Mouse (Mus musculus) monocyte, adult 2 months (primary cell): ENCODE measurements around the gene Padi3.

Experiments used
- DNase-seq, 2 experiments: peaks; one replicate each; pipeline ENCODE4 v3.0.0; 2022; ENCODE audit warnings: low spot score in 2 of 2, low read depth in 1 of 2

Padi3 gene

DNA sequence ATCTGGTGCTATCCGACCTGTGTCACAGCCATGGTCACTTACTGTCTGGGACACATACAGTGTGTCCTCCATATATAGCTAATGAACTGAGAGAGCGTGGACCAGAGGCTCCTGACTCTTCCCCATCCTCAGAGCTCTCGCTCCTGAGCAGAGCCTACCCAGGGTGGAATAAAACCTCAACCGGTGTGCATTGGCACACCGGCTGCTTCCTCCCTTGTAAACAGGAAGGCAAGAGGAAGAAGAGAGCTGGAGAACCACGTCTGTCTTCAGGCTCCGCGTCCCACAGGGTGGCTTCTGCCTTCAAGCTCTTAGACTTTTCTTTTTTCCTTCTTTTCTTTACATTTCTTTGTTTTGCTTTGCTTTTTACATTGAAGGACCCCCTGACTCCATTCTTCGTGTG, 27.6 kb downstream of the Padi3 start:
- no peak for DNase-seq

DNA sequence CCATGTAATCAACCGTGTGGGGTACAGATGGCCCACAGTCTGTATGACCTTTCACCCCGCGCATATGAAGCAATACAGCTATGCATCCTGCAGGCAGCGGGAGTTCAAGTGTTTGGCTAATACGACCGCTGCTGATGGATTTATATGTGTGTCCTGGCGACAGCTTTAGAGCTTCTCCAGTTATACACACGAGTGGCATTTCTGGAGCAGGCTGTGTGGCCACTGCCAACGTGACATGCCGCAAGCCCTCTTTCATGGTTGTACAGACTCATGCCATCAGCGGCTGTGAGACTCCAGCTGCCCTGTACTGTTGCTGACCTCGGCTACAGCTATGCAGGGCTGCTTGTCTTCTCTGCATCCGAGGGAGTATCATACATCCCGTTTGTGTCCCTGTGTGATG, 29.9 kb downstream of the Padi3 start:
- DNase-seq = no peak

DNA sequence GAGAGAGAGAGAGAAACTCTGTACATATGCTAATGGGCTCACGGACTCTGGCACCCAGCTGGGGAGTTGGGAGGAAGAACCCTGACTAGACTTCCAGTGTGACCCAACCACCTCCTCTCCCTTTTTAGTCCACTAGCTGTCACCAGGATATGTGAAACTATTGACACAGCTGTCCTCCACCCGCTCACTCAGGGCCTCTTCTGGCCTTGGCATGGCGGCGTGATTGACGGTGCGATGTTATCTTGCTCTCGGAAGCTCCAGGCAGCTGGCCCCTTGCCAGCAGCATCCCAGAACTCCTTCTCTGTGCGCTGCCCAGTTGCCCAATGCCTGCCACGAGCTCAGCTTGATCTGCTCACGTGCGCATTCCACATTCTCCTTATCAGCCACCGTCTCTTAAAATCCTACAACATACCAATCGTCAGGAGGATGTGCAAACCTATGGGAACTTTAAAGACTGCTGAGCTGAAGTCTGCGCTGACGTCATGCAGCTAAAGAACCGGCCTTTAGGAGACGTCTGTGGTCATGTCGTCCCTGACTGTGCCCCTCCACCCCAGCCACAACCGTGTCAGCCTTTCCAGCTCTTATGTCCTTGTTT, 30.5 kb downstream of the Padi3 start:
- DNase-seq = no peak

DNA sequence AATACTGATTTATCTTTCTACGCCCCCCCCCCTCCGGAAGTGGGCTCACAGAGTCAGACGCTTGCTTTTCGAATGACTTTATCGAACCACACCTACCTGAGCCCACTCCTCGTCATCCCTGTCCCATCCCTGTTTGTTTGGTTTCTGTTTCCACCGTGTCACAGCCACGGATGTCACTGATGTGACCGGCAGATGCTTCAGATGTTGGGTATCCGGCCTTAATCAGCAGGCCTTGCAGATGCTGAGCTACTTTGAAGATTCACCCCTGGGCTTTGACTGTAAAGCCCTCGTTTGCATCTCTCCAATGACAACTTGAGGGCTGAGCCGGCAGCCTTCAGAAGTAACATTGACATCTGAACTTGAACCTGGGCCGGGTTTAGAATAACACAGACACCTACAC, 33.8 kb downstream of the Padi3 start:
- no peak for DNase-seq

DNA sequence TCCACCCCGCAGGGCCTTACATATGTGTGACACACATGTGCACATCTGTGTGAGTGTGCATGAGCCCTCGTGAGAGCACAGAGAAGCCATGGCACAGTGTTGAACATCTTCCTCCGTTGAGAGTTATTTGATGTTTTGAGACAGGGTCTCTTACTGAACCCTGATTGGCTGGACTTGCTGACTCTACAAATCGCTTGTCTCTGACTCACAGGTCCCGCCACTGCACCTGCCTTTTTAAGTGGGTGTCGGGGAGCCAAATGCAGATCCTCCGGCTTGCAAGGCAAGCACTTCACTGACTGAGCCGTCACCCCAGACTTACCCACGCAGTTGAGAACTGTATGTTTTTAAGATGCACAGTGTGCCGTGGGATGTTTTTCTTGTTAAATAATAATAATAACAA, 34.6 kb downstream of the Padi3 start:
- no peak for DNase-seq

DNA sequence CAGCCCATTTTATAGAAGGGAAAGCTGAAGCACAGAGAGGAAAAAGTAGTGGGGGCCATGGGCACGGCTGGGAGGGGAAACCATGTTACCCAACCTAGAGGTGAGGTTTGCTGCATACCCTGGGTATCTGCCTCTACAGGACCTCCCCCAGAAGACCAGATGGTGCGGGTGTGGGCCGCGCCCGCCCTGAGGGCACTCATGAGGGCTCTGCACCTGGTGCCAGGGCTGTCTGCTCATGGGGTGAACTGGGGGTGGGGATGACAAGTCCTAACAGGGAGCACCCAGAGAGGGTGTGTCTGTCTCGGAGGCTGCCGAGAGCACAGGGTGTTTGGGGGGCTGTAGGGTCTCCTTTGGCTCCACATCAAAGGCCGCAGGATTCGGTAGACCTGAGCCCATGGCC, 35.6 kb downstream of the Padi3 start:
- DNase-seq = no peak

DNA sequence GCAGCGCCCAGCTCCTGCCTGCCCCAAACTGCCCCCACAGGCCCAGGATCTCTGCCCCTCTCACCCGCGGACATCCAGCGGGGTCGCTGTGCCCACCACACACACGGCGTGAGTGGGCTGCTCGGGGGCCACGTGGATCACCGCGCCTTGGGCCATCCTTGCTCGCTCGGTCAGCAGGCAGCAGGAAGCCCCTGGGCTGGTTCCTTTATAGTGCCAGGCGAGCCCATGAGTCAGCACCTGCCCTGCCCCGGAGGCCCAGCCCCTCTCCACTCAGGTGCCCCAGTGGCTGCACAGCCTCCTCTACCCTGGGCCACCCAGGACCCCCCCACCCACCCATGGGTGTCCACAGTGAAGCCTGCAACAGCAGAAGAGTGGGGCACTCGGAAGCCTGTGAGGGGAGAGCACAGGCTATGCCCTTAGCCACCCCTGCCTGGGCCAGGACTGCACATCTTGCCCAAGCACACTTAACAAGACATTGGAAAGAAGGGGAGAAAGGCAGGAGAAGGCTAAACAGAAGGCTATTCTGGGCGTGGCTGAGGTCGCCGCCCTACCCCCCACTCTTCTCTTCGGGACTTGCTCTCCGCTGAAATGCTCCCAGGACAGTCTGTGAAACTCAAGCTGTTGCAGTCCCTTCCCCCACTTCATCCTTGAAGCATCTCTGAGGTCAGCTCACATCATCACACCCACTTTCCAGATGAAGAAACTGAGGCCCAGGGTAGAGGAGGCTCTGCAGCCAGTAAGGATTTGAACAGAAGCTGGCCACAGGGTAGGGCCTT, 36.2 kb downstream of the Padi3 start, which contains the start of gene Padi4:
TSS of gene Padi4 (minus strand) at position 212 of the 776 bp plus-strand sequence.
- DNase-seq = no peak

DNA sequence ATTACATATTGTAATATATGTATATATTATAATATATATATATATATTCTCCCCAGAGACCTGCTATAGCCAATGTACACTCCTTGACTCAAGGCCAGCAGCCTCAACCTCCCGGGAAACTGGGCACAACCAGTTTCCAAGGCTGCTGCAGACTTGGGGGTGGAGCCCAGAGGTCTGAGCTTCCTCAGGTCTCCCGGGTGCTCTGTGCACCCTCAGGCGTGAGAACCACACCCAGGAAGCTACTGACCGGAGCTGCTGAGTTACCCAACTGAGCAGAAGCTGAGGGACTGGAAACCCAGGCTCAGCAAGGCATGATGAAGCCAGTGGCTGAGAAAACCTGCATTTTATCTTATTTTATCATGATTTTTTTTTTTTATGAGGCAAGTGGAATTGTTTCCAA, 39.4 kb downstream of the Padi3 start:
- DNase-seq = peak in 1 of 2 experiments; percentile 32

DNA sequence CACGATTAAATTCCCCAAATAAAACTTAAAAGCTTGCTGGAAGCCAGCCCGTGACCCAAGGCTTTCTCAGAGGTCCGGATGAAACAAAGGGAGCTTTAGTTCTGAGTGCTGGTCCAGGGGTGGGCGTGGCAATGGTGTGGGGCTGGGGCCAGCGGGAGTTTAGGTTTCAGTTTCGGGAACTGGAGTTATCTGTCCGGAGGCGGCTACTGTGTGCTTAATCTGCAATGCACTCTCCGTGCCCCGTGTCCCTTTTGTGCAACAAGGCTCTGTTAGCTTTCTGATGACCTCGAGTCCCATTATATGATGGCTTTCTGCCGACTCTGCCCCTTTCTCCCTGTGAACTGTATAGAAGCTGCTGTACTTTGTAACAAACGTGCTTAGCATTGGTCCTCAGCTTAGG, 40.0 kb downstream of the Padi3 start:
- DNase-seq = no peak

DNA sequence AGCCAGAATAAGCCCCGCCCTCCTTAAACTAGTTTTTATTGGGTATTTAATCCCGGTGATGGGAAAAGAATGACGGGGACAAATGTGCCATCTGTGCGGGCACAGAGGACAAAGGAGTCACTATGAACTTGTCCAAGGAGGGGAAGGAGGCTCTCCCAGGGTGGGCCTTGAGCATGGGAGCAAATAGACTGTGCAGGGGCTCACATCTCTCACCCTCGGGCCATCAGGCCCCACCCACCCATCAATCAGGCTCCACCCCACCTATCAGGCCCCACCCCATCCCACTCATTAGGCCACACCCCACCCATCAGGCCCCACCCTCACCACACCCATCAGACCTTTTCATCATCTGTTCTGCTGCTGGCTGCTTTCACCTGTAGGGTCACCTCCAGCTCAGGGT, 41.5 kb downstream of the Padi3 start:
- DNase-seq = no peak

DNA sequence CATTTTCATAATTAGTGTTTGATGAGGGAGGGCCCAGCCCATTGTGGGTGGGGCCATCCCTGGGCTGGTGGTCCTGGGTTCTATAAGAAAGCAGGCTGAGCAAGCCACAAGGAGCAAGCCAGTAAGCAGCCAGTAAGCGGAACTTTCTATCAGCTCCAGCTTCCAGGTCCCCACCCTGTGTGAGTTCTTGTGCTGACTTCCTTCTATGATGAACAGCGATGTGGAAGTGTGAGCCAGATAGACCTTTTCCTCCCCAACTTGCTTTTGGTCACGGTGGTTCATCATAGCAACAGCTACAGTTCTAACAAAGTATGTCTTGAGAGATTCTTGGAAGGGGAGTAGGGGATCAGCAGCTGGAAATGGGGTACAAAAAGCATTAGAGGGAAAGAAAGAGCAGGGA, 44.5 kb downstream of the Padi3 start:
- no peak for DNase-seq

DNA sequence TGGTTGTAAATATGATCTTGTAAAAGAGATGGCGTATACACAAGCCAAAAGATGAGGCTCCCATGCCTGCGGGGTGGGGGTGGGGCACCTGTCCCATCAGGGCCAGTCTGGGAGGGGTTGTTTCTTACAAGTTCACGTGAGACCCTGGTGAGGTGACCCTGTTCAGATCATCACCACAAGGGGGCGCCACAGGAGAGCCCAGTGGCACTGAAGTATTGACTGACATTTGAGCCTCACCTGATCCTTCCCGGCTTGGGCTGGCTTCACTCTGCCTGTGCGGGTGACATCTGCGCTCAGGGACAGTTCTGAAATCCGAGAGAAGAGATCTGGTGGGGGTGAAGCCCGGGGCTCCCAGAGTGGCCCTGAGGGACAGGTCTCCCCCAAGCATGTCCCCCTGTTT, 47.3 kb downstream of the Padi3 start:
- DNase-seq = peak in 1 of 2 experiments; percentile 52

DNA sequence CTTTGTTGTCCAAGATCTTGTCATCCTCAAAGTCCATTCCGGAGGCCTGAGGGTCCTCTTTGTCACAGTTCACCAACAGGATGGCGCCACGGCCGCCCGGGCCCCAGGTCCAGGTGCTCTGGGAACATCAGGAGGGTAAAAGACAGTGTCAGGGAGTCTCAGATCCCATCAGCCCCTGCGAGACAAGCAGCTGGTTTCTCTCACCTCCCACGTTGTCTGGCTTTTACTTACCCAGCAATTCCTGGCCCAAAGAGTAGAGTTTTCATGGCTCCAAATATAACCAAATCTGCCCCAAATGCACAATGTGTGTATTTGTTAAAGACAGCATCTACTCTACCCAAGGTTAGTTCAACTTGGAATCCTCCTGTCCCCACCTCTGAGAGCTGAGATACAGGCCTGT, 48.8 kb downstream of the Padi3 start:
- no peak for DNase-seq

DNA sequence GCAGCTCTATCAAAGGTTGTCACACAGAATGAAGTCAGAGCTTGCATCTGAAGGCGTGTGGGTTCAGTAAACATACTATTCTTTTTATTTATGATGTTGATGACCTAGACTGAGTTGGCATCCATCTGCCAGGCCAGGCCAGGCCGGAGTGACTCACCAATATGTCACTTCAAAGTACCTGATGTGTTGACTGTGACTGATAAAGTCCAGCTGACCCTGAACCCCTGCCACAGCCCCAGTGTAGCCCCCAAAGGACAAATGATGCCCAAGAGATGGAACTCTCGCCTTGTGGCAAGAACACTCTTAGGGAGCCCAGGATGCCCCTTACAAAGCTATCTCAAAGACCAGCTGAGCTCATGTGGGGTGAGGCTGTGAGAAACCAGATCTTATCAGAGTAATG, 54.6 kb downstream of the Padi3 start:
- DNase-seq = no peak

DNA sequence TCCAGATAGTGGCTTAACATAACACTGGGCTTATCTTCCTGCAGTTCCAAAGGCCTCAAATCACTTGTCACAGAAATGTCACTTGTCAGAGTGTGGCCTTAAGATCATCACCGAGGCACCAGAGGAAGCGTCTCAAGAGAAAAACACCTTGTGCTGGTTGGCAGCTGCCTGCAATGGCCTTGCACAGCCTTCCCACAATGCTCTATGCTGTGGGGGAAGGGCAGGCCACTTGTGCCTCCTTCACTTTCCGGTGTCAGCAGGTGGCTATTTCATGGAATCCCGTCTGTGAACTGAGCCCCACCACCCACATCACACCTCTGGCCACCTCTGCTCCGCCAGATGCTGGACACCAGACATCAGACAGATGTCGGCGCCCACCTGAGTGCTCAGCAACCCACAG, 57.1 kb downstream of the Padi3 start:
- no peak for DNase-seq

DNA sequence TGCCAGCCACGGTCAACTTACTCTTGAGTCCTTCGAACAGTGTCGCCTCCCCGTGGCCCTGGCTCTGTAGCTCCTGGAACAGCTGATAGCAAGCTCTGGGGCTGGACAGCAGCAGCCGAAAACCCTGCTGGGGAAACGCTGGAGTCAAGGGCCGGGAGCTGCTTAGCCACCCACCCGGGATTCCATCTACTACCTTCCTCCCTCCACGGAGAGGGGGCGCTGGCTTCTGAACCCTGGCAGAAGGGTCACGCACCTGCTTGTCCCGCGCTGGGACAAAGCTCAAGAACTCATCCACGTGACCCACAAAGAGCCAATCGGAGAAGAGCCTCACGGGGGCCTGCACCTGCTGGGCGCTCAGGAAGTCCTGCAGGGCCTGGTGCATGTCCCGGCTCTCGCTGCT, 60.1 kb downstream of the Padi3 start:
- no peak for DNase-seq

DNA sequence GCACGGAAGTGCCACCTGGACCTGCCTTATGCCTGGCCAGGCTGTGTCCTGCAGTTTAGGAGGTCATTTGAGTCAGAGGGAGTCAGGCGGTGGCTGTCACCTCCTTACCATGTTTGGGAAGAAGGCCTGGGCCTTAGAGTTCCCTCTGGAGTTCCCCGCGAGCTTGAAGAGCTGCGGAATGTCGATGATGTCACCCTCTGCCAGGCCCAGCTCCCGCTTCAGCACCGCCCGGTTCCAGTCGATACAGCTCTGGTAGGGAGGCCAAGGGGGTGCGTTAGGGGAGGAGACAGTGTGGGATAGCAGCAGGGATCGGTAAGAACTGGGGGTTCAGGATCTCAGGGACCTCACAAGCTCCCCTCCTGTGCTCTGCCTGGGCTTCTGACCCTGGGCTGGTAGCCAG, 62.5 kb downstream of the Padi3 start:
- DNase-seq = no peak

DNA sequence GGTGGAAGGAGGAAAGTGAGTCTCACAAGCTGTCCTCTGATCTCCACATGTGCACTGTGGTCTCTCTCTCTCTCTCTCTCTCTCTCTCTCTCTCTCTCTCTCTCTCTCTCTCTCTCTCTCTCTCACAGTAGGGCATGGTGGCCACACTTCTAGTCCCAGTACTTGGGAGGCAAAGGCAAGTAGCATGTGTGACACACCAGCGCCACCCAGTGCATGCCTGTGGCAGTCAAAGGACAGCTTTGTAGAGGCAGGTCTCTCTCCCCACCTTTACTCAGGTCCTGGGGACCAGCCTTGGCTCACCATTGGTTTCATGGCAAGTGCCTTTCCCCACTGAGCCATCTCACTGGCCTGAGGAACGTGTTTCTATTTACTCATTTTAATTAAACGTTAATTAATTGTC, 65.8 kb downstream of the Padi3 start:
- no peak for DNase-seq

DNA sequence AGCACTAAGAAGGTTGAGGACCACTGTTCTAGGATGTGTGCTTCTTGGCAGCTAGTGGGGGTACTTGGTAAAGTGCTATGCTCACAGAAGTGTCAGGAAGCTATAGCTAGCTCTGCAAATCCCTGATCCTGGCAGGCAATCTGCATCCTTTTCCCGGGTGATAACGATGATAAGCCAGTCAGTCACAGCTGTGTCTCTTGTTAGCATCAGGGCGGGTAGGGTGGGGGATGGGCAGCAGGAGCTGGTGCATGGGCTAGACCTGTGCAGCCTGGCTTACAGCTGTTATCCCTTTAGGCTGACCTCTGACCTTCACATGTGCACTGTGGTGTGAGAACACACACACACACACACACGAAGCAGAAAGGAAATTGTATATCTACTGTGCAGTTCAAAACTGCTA, 67.4 kb downstream of the Padi3 start:
- DNase-seq = no peak

DNA sequence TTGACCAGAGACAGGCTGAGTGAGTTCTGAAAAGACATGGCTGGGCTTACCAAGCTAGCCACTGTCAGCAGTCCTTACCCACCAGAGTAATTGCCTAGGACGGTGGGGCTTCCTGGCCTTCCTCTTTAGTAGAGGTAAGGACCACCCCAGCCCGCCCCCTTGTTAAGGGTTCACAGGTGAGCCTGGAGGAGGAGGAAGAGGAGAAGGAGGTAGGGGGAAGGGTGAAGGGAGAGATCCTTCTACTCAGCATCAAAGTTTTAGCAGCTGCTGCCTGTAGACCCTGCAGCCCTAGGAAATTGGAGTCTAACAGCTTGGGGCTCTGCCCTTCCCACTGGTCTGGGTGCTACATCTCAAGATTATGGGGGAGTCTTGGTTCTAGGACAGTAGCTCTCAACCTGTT, 67.9 kb downstream of the Padi3 start, which contains the start of gene Padi6:
TSS of gene Padi6 (minus strand) at position 101 of the 400 bp plus-strand sequence.
- no peak for DNase-seq

DNA sequence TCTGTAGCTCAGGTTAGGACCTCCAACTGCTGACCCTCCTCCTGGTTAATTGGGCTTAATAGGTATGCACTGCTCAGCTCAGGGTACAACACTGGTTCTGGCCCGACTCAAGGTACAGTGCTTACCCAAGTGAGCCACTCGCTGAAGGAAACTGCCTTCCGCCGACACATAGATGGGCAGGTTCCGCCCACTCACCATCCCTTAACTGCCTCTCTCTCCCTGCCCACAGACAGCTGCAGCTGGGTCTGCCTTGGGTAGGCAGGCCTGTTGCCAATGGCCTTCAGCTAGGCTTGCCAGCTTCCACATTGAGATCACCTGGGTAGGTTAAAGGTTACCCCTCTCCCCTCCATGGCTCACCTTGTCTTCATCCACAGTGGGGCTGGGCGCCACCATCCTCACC, 69.0 kb downstream of the Padi3 start:
- no peak for DNase-seq

DNA sequence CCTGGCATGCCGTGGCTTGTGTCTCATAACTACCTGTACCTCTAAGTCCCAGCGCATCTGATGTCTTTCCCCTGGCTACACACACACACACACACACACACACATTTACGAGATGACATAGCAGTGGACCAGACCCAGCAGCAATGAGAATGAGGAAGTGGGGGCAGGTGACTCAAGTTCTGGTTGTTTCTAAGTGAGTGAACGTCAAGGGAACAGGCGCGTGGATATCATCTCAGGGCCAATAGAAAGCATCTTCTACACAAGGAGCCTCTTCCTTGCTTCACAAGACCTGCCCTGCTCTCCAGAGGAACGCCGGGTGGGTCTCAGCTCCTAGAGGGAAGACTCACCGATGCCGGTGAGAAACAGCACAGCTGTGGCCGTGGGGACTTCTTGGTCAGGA, 69.8 kb downstream of the Padi3 start:
- no peak for DNase-seq
